Mouse (Mus musculus): ENCODE measurements around the gene Scoc.
"Not testable (repeated sequence)": the region's sequence is repeated elsewhere in the genome, so short reads cannot be mapped to it uniquely, and the experiment has no call there.

Scoc gene

GRCm38 (mm10) chr8:83458222-83458621, at the start of gene Scoc:
TSS of gene Scoc (minus strand) at chr8:83458391.
- DNase-seq = no peak

- DNase-seq = no peak
Measured at GRCm38 (mm10) chr8:83459606-83460005, 1.4 kb upstream of the Scoc start.

- no peak for DNase-seq
Measured at GRCm38 (mm10) chr8:83457121-83457520, 1.1 kb downstream of the Scoc start.

- DNase-seq = no peak
Measured at GRCm38 (mm10) chr8:83451056-83451455, 7.1 kb downstream of the Scoc start.

GRCm38 (mm10) chr8:83449960-83450359, 8.2 kb downstream of the Scoc start:
- DNase-seq = no peak

- DNase-seq = no peak
Measured at GRCm38 (mm10) chr8:83443052-83443400, 15.2 kb downstream of the Scoc start.

GRCm38 (mm10) chr8:83442243-83443051, 15.7 kb downstream of the Scoc start:
- DNase-seq = peak; percentile 99

- no peak for DNase-seq
Measured at GRCm38 (mm10) chr8:83441656-83442242, 16.4 kb downstream of the Scoc start.

GRCm38 (mm10) chr8:83437077-83437476, 21.1 kb downstream of the Scoc start:
- no peak for DNase-seq

GRCm38 (mm10) chr8:83429071-83429524, 29.1 kb downstream of the Scoc start:
- no peak for DNase-seq

- DNase-seq = not testable (repeated sequence)
Measured at GRCm38 (mm10) chr8:83428621-83429020, 29.6 kb downstream of the Scoc start.

- DNase-seq = no peak
Measured at GRCm38 (mm10) chr8:83426949-83427348, 31.2 kb downstream of the Scoc start.

GRCm38 (mm10) chr8:83426104-83426759, 32.0 kb downstream of the Scoc start:
- no peak for DNase-seq

GRCm38 (mm10) chr8:83425202-83425601, 33.0 kb downstream of the Scoc start:
- no peak for DNase-seq

GRCm38 (mm10) chr8:83423032-83423825, 35.0 kb downstream of the Scoc start:
- DNase-seq = no peak

- no peak for DNase-seq
Measured at GRCm38 (mm10) chr8:83421354-83421753, 36.8 kb downstream of the Scoc start.

- DNase-seq = no peak
Measured at GRCm38 (mm10) chr8:83418805-83419516, 39.2 kb downstream of the Scoc start.

- no peak for DNase-seq
Measured at GRCm38 (mm10) chr8:83417970-83418369, 40.2 kb downstream of the Scoc start.

GRCm38 (mm10) chr8:83416878-83417277, 41.3 kb downstream of the Scoc start:
- DNase-seq = no peak

- no peak for DNase-seq
Measured at GRCm38 (mm10) chr8:83408496-83408895, 49.7 kb downstream of the Scoc start.

GRCm38 (mm10) chr8:83406836-83407235, 51.4 kb downstream of the Scoc start:
- no peak for DNase-seq

GRCm38 (mm10) chr8:83405548-83405947, 52.6 kb downstream of the Scoc start:
- DNase-seq = no peak

Measured in cerebellum, adult 9-11 months (tissue).